Mouse (Mus musculus) left cerebral cortex, postnatal 36 days (tissue): ENCODE results near the gene Ska2. TPM values are rescaled to one million over a fixed set of nuclear protein-coding genes. Genes with fewer than 3 reads are reported as not detected.

Source experiments
- DNase-seq, 2 experiments: peaks; one replicate each; pipeline ENCODE4 v3.0.0; 2021 to 2022; ENCODE audit warnings: low spot score in 2 of 2, mixed read lengths in 1 of 2
- intact Hi-C: fragments of 180-260 bp; cut with DNase I; formaldehyde crosslinking; loops from one replicate; pipeline ENCODE4 v1.15.1; 2025
- total RNA-seq, 2 experiments: library from RNA; stranded (reverse); gene quantifications; 2 replicates each; pipeline ENCODE4 v1.2.3; 2021

Ska2 gene
- total RNA-seq = 10 to 100 TPM; 12.2 to 13.2 TPM

DNA sequence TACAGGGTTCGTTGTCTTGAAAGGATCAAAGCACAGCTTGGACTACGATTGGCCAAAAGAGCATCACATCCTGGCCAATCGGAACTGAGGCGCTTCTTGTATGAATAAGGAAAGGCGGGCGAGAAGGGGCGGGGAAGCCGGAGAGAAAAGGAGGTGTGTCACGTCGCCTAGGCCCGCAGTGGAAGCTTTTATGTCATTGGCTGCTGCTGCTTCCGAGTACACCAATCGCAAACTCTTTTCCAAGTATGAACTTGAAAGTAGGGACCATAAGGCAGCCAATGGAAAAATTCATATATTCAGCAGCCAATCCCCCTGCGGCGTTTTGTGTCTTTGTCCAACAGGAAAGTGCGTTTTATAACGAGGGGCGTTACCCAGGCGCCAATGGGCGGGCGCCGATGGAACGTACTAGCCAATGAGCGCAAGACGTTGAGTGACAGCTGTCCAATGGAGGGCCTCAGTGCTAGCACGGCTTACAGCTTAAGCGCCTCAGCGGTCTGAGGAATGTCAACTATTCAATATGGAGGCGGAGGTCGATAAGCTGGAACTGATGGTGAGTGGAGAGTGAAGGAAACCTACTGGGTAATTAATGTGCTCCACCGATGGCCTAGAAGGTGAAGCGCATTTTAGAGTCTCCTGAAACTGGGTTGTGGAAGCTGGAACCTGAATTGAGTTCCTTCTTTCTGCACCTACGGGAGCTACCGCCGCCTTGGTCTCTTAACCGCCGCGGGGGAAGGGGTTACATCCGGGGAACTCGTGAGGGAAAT lies at the start of gene Ska2:
Gene Ska2, plus strand, starts transcription at position 480 of the 764 bp plus-strand sequence.
- intact Hi-C loops = loop anchor here (1.0 kb wide), 1 partner anchor 17 kb away; no protein-coding TSS in a partner anchor
- peak; percentile 95 to 96 for DNase-seq

DNA sequence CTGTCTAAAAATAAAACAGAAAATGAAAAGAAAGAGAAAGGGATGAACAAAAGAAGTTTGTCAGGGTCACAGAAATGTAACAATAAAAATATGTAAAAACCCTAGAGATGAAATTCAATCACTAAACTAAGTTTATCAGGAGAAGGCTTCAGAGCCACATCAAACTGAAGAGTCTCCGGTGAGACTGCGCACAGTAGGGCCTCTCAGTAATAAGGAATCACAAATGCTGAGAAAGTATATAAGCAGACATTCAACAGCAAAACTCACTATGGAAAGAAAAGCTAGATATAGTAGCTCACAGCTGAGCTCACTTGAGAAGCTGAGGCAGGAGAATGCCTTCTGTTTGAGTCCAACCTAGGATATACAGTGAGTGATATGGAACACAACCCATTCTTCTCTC lies 48.6 kb upstream of the Ska2 start:
- no peak for DNase-seq
- intact Hi-C loops = no loop called here

- intact Hi-C loops = no loop called here
- no peak for DNase-seq
Observed at GRCm38 (mm10) chr11:87062087-87062486, 46.9 kb upstream of the Ska2 start.

- intact Hi-C loops = no loop called here
- peak; percentile 74 to 77 for DNase-seq
Observed at GRCm38 (mm10) chr11:87073343-87073865, 35.6 kb upstream of the Ska2 start.

DNA sequence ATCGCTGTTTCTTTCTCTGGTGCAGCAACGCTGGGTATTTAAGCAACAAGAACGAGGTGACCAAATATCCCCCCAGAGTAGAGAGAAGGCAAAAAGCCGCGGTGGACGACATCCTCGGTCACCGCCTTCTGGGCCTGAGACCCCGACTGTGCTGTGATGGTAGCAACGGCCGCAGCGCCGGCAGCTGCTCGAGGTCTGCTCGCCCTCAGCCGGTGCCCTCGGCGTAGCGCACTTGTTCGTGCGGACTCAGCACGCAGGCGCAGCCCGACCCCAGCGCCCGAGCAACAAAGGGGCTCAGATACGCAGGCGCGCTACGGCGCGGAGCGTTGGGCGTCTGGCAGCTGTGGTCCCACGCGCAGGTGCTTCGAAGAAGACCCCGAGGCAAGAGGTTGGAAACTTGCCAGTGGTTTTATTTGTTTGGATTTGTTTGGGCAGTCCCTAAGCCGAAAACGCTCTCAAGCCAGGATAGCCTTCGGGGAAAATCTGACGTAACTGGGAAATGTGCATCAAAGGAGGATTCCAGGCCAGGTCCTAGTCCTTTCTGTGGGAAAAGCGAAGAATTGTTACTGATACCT lies 35.1 kb upstream of the Ska2 start, which contains the start of gene Gdpd1:
Gene Gdpd1, minus strand, starts transcription at position 197 of the 575 bp plus-strand sequence.
- DNase-seq = peak; percentile 87 to 92
- intact Hi-C loops = no loop called here

- intact Hi-C loops = no loop called here
Observed at GRCm38 (mm10) chr11:87083712-87084111, 25.3 kb upstream of the Ska2 start.

DNA sequence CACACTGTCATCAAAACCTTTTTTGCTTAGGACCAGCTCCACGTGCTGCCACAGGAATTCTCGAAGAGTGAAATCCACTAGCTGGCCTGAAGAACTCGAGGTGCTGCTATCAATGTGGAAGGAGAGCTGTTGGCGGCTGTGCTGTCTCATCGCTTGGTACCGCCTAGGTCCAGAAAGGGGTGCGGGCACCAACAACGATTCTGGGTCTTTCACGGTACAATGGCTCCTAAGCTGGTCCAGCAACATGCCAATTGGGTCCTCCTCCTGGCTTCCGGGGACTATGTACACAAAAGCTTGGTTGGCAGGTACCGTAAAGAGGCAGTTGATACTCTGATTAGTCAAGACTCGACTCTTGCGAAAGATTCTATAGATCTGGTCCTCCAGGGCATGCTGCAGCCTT lies 23.6 kb upstream of the Ska2 start:
- DNase-seq = no peak
- intact Hi-C loops = no loop called here

More at GRCm38 (mm10) chr11:87083712-87084111, 25.3 kb upstream of the Ska2 start:
- no peak for DNase-seq

- intact Hi-C loops = no loop called here
Observed at GRCm38 (mm10) chr11:87086290-87086984, 22.6 kb upstream of the Ska2 start, which contains the start of gene Smg8. Gene Smg8 (minus strand): TSS chr11:87086774.

DNA sequence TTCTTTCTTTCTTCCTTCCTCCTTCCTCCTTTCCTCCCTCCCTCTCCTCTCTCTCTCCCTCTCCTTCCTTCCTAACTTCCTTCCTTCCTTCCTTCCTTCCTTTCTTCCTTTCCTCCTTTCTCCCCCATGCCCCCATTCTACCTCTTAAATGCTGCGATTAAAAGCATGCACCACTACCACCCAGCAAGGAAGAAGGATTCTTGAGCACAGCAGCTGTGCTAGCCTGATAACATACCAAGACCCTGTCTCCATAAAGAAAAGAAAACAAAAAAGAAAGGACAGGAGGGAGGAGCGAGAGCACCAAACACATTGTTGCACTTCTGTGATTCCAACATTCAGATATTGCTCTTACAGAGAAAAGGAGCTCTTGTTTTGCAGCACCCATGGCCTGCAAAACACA lies 21.9 kb upstream of the Ska2 start:
- DNase-seq = no peak
- intact Hi-C loops = no loop called here

More at GRCm38 (mm10) chr11:87086290-87086984, 22.6 kb upstream of the Ska2 start, which contains the start of gene Smg8:
- DNase-seq = peak; percentile 77 to 78

DNA sequence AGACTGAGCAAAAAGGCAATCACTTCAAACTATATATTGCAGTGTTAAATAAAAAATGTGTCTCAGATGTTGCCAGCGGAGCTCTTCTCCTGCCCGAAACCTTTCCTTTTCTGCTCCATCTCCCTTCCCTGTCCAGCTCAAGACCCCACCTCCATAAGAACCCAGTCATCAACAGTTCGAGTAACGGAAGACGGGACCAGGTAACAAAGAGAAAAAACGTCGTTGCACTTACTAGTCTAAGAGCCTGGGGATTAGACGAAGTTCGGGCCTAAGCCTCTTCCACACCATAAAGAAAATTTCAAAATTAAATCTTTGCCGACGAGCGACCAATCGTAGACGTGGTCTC lies 652 bp upstream of the Ska2 start, which contains the start of gene Prr11:
Gene Prr11, minus strand, starts transcription at position 300 of the 346 bp plus-strand sequence.
- intact Hi-C loops = no loop called here

GRCm38 (mm10) chr11:87109519-87110171 lies 611 bp downstream of the Ska2 start:
- intact Hi-C loops = loop anchor here (1.0 kb wide), 1 partner anchor 17 kb away; no protein-coding TSS in a partner anchor
- DNase-seq = peak in 1 of 2 experiments; percentile 27

More for the DNA sequence above, 652 bp upstream of the Ska2 start, which contains the start of gene Prr11:
- DNase-seq = no peak

DNA sequence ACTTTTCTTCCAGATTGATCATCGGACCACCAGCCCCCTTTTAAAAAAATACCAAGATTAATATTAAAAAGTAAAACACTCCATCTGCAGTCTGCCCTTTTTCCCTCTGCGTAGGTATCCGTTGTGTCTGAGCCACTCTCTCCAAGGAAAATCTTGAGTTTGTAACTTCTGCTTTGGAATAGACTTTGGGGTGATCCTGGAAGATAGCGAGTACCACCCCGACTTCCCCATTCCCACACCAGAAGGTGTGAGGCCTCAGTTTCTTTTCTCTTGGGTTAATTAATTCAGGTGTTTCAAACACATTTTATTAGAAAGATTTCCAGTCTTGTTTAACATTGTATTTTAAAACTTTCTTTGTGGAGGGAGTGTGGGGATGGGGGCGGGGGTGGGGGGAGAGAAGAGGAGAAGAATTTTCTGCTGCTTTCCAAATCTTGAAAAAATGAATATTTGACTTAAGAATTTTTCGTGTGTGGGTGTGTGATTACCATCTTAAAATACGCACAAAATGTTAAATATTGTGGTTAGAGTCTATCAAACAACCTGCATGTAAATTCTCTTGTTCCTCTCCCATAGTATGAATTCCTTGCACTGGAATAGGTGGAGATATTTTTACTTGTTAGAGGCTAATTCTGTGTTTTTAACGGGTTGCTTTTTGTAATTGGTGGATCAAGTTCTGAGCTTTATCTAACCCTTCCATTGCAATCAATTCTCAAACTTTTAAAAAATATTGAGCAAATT lies 1.3 kb downstream of the Ska2 start:
- no peak for DNase-seq
- intact Hi-C loops = no loop called here

- DNase-seq = no peak
- intact Hi-C loops = no loop called here
Observed at GRCm38 (mm10) chr11:87121864-87122263, 12.8 kb downstream of the Ska2 start.

DNA sequence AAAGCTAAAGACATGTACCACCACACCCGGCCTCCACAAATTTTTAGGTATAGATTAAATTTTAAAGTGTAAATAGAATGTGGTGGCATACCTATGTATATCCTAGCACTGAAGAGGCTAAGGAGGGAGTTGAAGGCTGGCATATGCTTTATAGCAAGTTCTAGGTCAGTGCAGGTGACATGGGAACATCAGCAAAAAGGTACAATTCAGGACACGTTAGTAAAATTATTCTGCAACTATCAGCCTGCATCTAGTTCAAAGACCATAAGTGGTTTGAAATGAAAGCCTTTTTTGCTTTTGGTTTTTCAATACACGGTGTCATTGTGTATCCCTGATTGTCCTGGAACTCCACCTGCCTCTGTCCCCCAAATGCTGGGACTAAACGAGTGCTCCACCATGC lies 16.5 kb downstream of the Ska2 start:
- intact Hi-C loops = no loop called here
- DNase-seq = no peak

DNA sequence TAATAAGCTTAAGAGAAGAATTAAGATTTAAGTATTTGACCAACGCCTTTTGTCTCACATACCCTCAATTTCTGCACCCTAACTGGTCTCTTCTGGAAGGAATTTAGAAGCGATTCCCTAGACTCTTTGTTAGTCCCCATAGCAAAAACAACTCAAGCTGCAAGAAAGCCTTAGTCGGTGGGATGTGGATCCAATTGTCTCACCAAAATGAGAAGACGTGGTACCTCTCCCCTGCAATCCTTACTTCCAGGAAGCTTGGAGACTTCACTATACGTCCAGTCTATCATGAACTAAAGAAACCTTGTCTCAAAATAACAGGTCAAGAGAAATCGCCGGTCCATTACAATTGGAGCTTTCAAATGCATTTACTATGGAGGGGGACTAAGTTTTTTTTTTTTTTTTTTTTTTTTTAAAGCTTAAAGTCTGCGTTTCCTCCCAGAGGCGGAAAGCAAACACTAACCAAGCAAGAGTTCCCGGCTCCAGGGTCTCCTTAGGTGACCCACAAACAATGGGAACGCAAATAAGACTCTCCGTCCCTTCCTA lies 17.3 kb downstream of the Ska2 start:
- intact Hi-C loops = loop anchor here (1.0 kb wide), 1 partner anchor 17 kb away; the partner anchor contains the start of gene Ska2
- DNase-seq = no peak

DNA sequence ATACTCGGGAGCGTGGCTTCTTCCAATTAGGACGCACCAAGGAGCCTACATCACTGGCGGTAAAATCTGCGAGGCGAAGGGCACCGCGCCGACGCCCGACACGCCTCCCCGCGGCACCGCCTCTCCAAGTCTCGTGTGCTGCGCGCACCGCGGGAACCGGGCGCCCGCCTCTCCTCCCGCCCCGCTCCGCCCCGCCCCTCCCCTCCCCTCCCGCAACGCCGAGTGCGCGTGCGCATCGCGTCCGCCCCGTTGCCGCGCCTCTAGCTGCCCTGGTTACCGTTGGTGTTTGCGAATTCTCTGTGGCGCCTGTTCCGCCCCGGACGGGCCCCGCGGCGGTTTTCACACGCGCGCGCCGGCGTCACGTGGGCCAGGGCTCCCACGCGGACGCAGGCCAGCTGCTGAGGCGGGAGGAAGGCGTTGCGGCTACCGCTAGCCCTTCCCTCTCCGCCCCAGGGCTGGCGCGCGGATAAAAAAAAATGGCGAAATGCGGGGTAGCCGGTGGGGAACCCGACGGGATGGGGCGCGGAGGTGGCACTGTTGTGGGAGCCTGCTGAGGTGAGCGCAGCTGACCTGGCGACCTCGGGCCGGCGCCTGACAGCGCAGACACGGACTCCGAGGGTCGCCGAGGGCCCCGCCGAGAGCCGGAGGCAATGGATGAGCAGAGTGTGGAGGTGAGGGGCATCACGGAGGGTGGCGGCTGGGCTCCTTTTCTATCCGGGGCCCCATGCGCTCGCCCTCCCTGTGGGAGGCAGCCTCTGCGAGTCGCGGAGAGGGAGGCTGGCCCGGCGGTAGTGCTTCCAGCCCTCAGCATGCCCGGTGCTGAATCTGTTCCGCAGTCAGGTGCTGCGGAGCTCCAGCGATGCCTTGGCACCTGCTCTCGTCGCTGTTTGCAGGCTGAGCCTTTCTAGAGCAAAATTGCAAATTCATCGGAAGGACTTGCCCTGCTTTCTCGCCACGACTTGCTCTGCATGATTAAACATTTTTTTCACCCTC lies 18.1 kb downstream of the Ska2 start, which contains the start of gene Trim37:
Gene Trim37, plus strand, starts transcription at position 254 of the 993 bp plus-strand sequence.
- intact Hi-C loops = loop anchor here (1.0 kb wide), 1 partner anchor 18 kb away; the partner anchor contains the start of gene Ska2
- peak; percentile 88 to 95 for DNase-seq

GRCm38 (mm10) chr11:87136233-87136632 lies 27.2 kb downstream of the Ska2 start:
- DNase-seq = no peak
- intact Hi-C loops = no loop called here
